Mouse (Mus musculus) gastrocnemius, adult 18-20 months (tissue): ENCODE results near the gene Zfp108. TPM values are rescaled to one million over a fixed set of nuclear protein-coding genes. Genes with fewer than 3 reads are reported as not detected.
"Not testable (repeated sequence)": the region's sequence is repeated elsewhere in the genome, so short reads cannot be mapped to it uniquely, and the experiment has no call there.

Source experiments
- DNase-seq: peaks from one replicate; pipeline ENCODE4 v3.0.0; 2021; ENCODE audit warnings: low spot score
- long read RNA-seq, 2 experiments: library from polyadenylated mRNA; stranded (forward); transcript quantifications; one replicate each; pipeline ENCODE4 v2.0.0; 2021
- total RNA-seq, 2 experiments: library from RNA; stranded (reverse); gene quantifications; 2 replicates each; pipeline ENCODE4 v1.2.3; 2021

Zfp108 gene
- total RNA-seq = 1 to 10 TPM; 1.8 to 2.1 TPM
- long read RNA-seq, experiment 1, partial matches to known transcripts = 0 of 2 reads
- long read RNA-seq, experiment 1, other reads (novel, unspliced or antisense) = 2 of 2 reads
- long read RNA-seq, experiment 2 = 0 reads

GRCm38 (mm10) chr7:24254633-24255474 lies at the start of gene Zfp108:
Gene Zfp108, plus strand, starts transcription at chr7:24254794.
- DNase-seq = peak; percentile 91

GRCm38 (mm10) chr7:24207488-24208261 lies 46.9 kb upstream of the Zfp108 start:
- DNase-seq = peak; percentile 76

- no peak for DNase-seq
These were observed 46.2 kb upstream of the Zfp108 start for GRCm38 (mm10) chr7:24208282-24208886.

GRCm38 (mm10) chr7:24210296-24210695 lies 44.3 kb upstream of the Zfp108 start:
- DNase-seq = no peak

GRCm38 (mm10) chr7:24211343-24211742 lies 43.3 kb upstream of the Zfp108 start, which contains the start of gene Zfp111:
Gene Zfp111, minus strand, starts transcription at chr7:24211443.
- DNase-seq = no peak

- DNase-seq = peak; percentile 59
These were observed 17.4 kb upstream of the Zfp108 start, which contains the start of gene Zfp109 for GRCm38 (mm10) chr7:24237040-24237791. Gene Zfp109, minus strand, starts transcription at chr7:24237560.

GRCm38 (mm10) chr7:24253779-24254615 lies 597 bp upstream of the Zfp108 start:
- DNase-seq = no peak

- no peak for DNase-seq
These were observed 4.9 kb downstream of the Zfp108 start for GRCm38 (mm10) chr7:24259306-24259999.

- DNase-seq = no peak
These were observed 5.4 kb downstream of the Zfp108 start for GRCm38 (mm10) chr7:24260000-24260312.

GRCm38 (mm10) chr7:24268176-24269155 lies 13.9 kb downstream of the Zfp108 start:
- DNase-seq = no peak

- DNase-seq = no peak
These were observed 14.7 kb downstream of the Zfp108 start for GRCm38 (mm10) chr7:24269256-24269655.

- DNase-seq = no peak
These were observed 15.2 kb downstream of the Zfp108 start for GRCm38 (mm10) chr7:24269667-24270287.

- DNase-seq = peak; percentile 80
These were observed 15.7 kb downstream of the Zfp108 start, which contains the start of gene Zfp93 for GRCm38 (mm10) chr7:24270288-24270672. Gene Zfp93, plus strand, starts transcription at chr7:24270420.

- DNase-seq = no peak
These were observed 16.6 kb downstream of the Zfp108 start for GRCm38 (mm10) chr7:24271191-24271590.

- DNase-seq = no peak
These were observed 19.9 kb downstream of the Zfp108 start for GRCm38 (mm10) chr7:24274456-24274855.

- DNase-seq = not testable (repeated sequence)
These were observed 24.2 kb downstream of the Zfp108 start for GRCm38 (mm10) chr7:24278771-24279170.

GRCm38 (mm10) chr7:24280031-24280857 lies 25.6 kb downstream of the Zfp108 start:
- no peak for DNase-seq
